In the genomic region with DNA sequence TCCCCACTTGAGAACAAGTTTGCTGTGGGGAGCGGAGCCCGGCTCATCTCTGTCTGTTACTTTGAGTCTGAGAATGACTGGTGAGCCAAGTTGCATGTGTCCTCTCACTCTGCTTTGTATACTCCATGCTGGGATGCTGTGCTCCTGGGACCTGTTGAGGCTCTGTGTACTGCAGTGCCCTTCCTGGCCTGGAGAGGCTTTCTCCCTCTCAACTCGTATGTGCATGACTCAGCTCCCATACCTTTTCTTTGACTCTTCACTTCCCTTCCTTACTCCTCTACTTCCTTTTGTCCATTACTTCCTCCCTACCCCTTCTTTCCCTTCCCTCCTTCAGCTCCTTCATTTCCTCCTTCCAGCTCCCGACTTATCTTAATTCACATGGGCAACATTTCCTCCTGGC, we compare ENCODE assay signal across 30 mouse cellular contexts. TPM values are rescaled to one million over a fixed set of nuclear protein-coding genes. Genes with fewer than 3 reads are reported as not detected.
DNase-seq lines count a peak whose midpoint lies in the region; ATAC-seq and TF ChIP-seq lines count a peak whose summit lies in the region.
"Had no signal": no experiment of that assay in that cellular context is flagged by ENCODE, and none has a peak within 500 bp of the region (broad histone marks: within the 10 kb centered on the region; RNA-seq: fewer than 3 reads in every experiment).

No protein-coding gene starts in this region.

- H3K9ac ChIP-seq in ES-E14 (ENCODE audit: insufficient read depth, low read depth, low read length, poor library complexity, severe bottlenecking): no peak overlapping the region
- H3K9ac ChIP-seq in stomach, postnatal 0 days (ENCODE audit: low read length): no peak overlapping the region
- H3K9ac ChIP-seq in forebrain, embryonic 11.5 days (ENCODE audit: low read length): no peak overlapping the region
- H3K9ac ChIP-seq: embryonic facial prominence, embryonic 13.5 days; embryonic facial prominence, embryonic 15.5 days; forebrain, embryonic 13.5 days; forebrain, embryonic 15.5 days; forebrain, postnatal 0 days had no signal

- in situ Hi-C loops in ES-E14 (cut with MboI; ENCODE audit: low sequenced_read_pairs in 2 of 2, unreplicated experiment in 2 of 2): no loop called here

- WGBS in stomach, postnatal 0 days: 88% methylated on average over 4 of the region's 4 CpGs
- WGBS in forebrain, embryonic 11.5 days: 92% methylated on average over 4 of the region's 4 CpGs

- no peak for TF ChIP-seq CTCF in stomach, postnatal 0 days (IDR thresholded peaks at IDR 0.05; ENCODE audit: low read depth)

- H3K4me3 ChIP-seq in ES-E14 (ENCODE audit: insufficient read depth in 1 of 2, low read depth in 1 of 2, low read length in 2 of 2, poor library complexity in 1 of 2, severe bottlenecking in 1 of 2): no peak overlapping the region
- H3K4me3 ChIP-seq in stomach, postnatal 0 days (ENCODE audit: low read depth, low read length): no peak overlapping the region
- no peak overlapping the region for H3K4me3 ChIP-seq in forebrain, embryonic 11.5 days (ENCODE audit: low read depth, low read length)
- H3K4me3 ChIP-seq: embryonic facial prominence, embryonic 13.5 days; embryonic facial prominence, embryonic 15.5 days; erythroblast, embryonic 14.5 days; forebrain, embryonic 10.5 days; forebrain, embryonic 13.5 days; forebrain, embryonic 15.5 days had no signal

- peak; percentile 57; the same call in 1 of the 2 replicates for ATAC-seq in stomach, postnatal 0 days (ENCODE audit: low FRiP score, low TSS enrichment)
- ATAC-seq in forebrain, embryonic 11.5 days (replicated peaks; ENCODE audit: low FRiP score): no peak
- ATAC-seq: CD4-positive, CD25-positive, alpha-beta regulatory T cell, adult 4 months; forebrain, embryonic 13.5 days; forebrain, embryonic 15.5 days; forebrain, postnatal 0 days; Patski had no signal

- H3K9me3 ChIP-seq in ES-E14 (ENCODE audit: control insufficient read depth, insufficient read depth, low read depth, low read length): no peaks in the 10 kb centered on the region
- no peaks in the 10 kb centered on the region for H3K9me3 ChIP-seq in stomach, postnatal 0 days (ENCODE audit: control insufficient read depth, low read length)
- H3K9me3 ChIP-seq in forebrain, embryonic 11.5 days (ENCODE audit: control insufficient read depth, low read length): no peaks in the 10 kb centered on the region
- H3K9me3 ChIP-seq: embryonic facial prominence, embryonic 13.5 days; embryonic facial prominence, embryonic 15.5 days; forebrain, embryonic 10.5 days; forebrain, embryonic 13.5 days; forebrain, embryonic 15.5 days had no signal

- H3K4me1 ChIP-seq in ES-E14 (ENCODE audit: control insufficient read depth in 2 of 2, insufficient read depth in 2 of 2, low read length in 2 of 2, poor library complexity in 1 of 2): no peaks in the 10 kb centered on the region
- no peaks in the 10 kb centered on the region for H3K4me1 ChIP-seq in stomach, postnatal 0 days (replicated peaks; ENCODE audit: control insufficient read depth, insufficient read depth)
- no peaks in the 10 kb centered on the region for H3K4me1 ChIP-seq in forebrain, embryonic 11.5 days (replicated peaks; ENCODE audit: control insufficient read depth, insufficient read depth, low read length)
- H3K4me1 ChIP-seq: embryonic facial prominence, embryonic 13.5 days; embryonic facial prominence, embryonic 15.5 days; forebrain, embryonic 10.5 days; forebrain, embryonic 13.5 days; forebrain, embryonic 15.5 days had no signal

- H3K27ac ChIP-seq in ES-E14 (ENCODE audit: insufficient read depth, low read depth, low read length, poor library complexity, severe bottlenecking): no peak overlapping the region
- H3K27ac ChIP-seq in stomach, postnatal 0 days (replicated peaks): no peak overlapping the region
- H3K27ac ChIP-seq in forebrain, embryonic 11.5 days (ENCODE audit: low read depth, low read length): no peak overlapping the region
- H3K27ac ChIP-seq: embryonic facial prominence, embryonic 13.5 days; embryonic facial prominence, embryonic 15.5 days; forebrain, embryonic 10.5 days; forebrain, embryonic 13.5 days; forebrain, embryonic 15.5 days had no signal

- H3K36me3 ChIP-seq in ES-E14 (ENCODE audit: control insufficient read depth, insufficient read depth, low read length, poor library complexity, severe bottlenecking): peaks cover 36% of the 10 kb centered on the region
- H3K36me3 ChIP-seq in stomach, postnatal 0 days (ENCODE audit: control insufficient read depth, insufficient read depth, low read length): peaks cover 37% of the 10 kb centered on the region
- H3K36me3 ChIP-seq in forebrain, embryonic 11.5 days (ENCODE audit: control insufficient read depth, insufficient read depth, low read length): peaks cover 13% of the 10 kb centered on the region

- H3K27me3 ChIP-seq in stomach, postnatal 0 days (ENCODE audit: control insufficient read depth, insufficient read depth, low read length): no peaks in the 10 kb centered on the region
- H3K27me3 ChIP-seq in forebrain, embryonic 11.5 days (ENCODE audit: control insufficient read depth, insufficient read depth, low read length): no peaks in the 10 kb centered on the region
- H3K27me3 ChIP-seq: CH12.LX; embryonic facial prominence, embryonic 13.5 days; embryonic facial prominence, embryonic 15.5 days; forebrain, embryonic 13.5 days; forebrain, embryonic 15.5 days; Patski had no signal

- DNase-seq in ES-E14 (ENCODE audit: low read depth, low spot score) (no peak), R1 (ENCODE audit: low read depth, low spot score) (peak; percentile 38)
- DNase-seq in stomach, postnatal 0 days (ENCODE audit: low spot score): no peak
- no peak for DNase-seq in forebrain, embryonic 11.5 days (ENCODE audit: low spot score)
- no peak for DNase-seq in heart, postnatal 4 days
- DNase-seq: adrenal gland, adult 2 months; adrenal gland, postnatal 10 days; adrenal gland, postnatal 25 days; B cell, adult 2 months; cerebellum, adult 11 months; cerebellum, adult 18-20 months; cerebellum, adult 8-10 months; cerebellum, adult 9-11 months; cerebellum, postnatal 14 days; cerebellum, postnatal 36 days; embryo, embryonic 11 days; forebrain, postnatal 0 days had no signal

- no peak overlapping the region for H3K4me2 ChIP-seq in stomach, postnatal 0 days (replicated peaks; ENCODE audit: low read depth)
- no peak overlapping the region for H3K4me2 ChIP-seq in forebrain, embryonic 11.5 days (ENCODE audit: low read depth, low read length, severe bottlenecking)
- H3K4me2 ChIP-seq: embryonic facial prominence, embryonic 13.5 days; embryonic facial prominence, embryonic 15.5 days; forebrain, embryonic 13.5 days; forebrain, embryonic 15.5 days had no signal

- no peak for TF ChIP-seq EP300 in stomach, postnatal 0 days (optimal IDR thresholded peaks at IDR 0.05)

TF ChIP-seq in ES-E14, 5 proteins besides CTCF, POLR2A, EP300 and RAD21:
- TF ChIP-seq HCFC1 (IDR thresholded peaks at IDR 0.05; ENCODE audit: borderline replicate concordance, insufficient read depth, low read length) (no peak), CHD2 (IDR thresholded peaks at IDR 0.05; ENCODE audit: low read depth, low read length) (no peak), ZNF384 (IDR thresholded peaks at IDR 0.05; ENCODE audit: low read depth, low read length) (no peak), MAFK (IDR thresholded peaks at IDR 0.05; ENCODE audit: insufficient read depth, low read depth, low read length) (peak; percentile 56; the same call in 1 of the 2 replicates), ZC3H11A (IDR thresholded peaks at IDR 0.05; ENCODE audit: borderline replicate concordance, low read depth, low read length) (no peak)

RNA-seq across cellular contexts. Expression of gene Kpna7, which starts 12.4 kb away (rescaled TPM):
- total RNA-seq in ES-E14 (2012; rRNA removed): 0.21 and 0.58 TPM in 2 replicates
- 0.10 and 0.17 TPM in 2 replicates for polyA plus RNA-seq in stomach, postnatal 0 days (2015; fragmentation: Nextera tagmentation; extraction: Ambion mirVana)
- polyA plus RNA-seq in forebrain, embryonic 11.5 days (2014; fragmentation: Nextera tagmentation; extraction: Ambion mirVana): not detected in 2 replicates
- total RNA-seq in heart, postnatal 4 days (2021): not detected
- total RNA-seq: adrenal gland, adult 2 months; adrenal gland, postnatal 10 days; adrenal gland, postnatal 25 days; adrenal gland, postnatal 4 days; CH12.LX; common myeloid progenitor, adult 5-6 weeks; forebrain, postnatal 0 days had no signal
- polyA plus RNA-seq: adrenal gland, adult 2 months; brain, embryonic 14.5 days; CD4-positive, CD25-positive, alpha-beta regulatory T cell, adult 4 months; embryonic facial prominence, embryonic 11.5 days; embryonic facial prominence, embryonic 13.5 days; embryonic facial prominence, embryonic 15.5 days; erythroblast, embryonic 14.5 days; forebrain, embryonic 10.5 days; forebrain, embryonic 13.5 days; forebrain, embryonic 15.5 days; forebrain, postnatal 0 days had no signal

RNA-seq across cellular contexts. Expression of gene Arpc1a, which starts 12.6 kb away (rescaled TPM):
- 48.2 and 65.4 TPM in 2 replicates for total RNA-seq in ES-E14 (2012; rRNA removed)
- polyA plus RNA-seq in stomach, postnatal 0 days (2015; fragmentation: Nextera tagmentation; extraction: Ambion mirVana): 142 and 145 TPM in 2 replicates
- polyA plus RNA-seq in forebrain, embryonic 11.5 days (2014; fragmentation: Nextera tagmentation; extraction: Ambion mirVana): 145 and 150 TPM in 2 replicates
- total RNA-seq in heart, postnatal 4 days (2021): 10 to 100 TPM; 71.9 to 78.2 TPM

RNA-seq across cellular contexts. Expression of gene Arpc1b, which starts 17.8 kb away (rescaled TPM):
- 185 and 249 TPM in 2 replicates for total RNA-seq in ES-E14 (2012; rRNA removed)
- 283 and 304 TPM in 2 replicates for polyA plus RNA-seq in stomach, postnatal 0 days (2015; fragmentation: Nextera tagmentation; extraction: Ambion mirVana)
- 51.2 and 62.8 TPM in 2 replicates for polyA plus RNA-seq in forebrain, embryonic 11.5 days (2014; fragmentation: Nextera tagmentation; extraction: Ambion mirVana)
- 100 to 1,000 TPM; 123 to 125 TPM for total RNA-seq in heart, postnatal 4 days (2021)

RNA-seq across cellular contexts. Expression of gene Pdap1, which starts 43.8 kb away (rescaled TPM):
- 89.3 and 108 TPM in 2 replicates for total RNA-seq in ES-E14 (2012; rRNA removed)
- 51.1 and 62.0 TPM in 2 replicates for polyA plus RNA-seq in stomach, postnatal 0 days (2015; fragmentation: Nextera tagmentation; extraction: Ambion mirVana)
- polyA plus RNA-seq in forebrain, embryonic 11.5 days (2014; fragmentation: Nextera tagmentation; extraction: Ambion mirVana): 135 and 136 TPM in 2 replicates
- 10 to 100 TPM; 67.6 to 67.7 TPM for total RNA-seq in heart, postnatal 4 days (2021)

RNA-seq across cellular contexts. Expression of gene Bud31, which starts 44.0 kb away (rescaled TPM):
- total RNA-seq in ES-E14 (2012; rRNA removed): 124 and 168 TPM in 2 replicates
- polyA plus RNA-seq in stomach, postnatal 0 days (2015; fragmentation: Nextera tagmentation; extraction: Ambion mirVana): 128 and 129 TPM in 2 replicates
- polyA plus RNA-seq in forebrain, embryonic 11.5 days (2014; fragmentation: Nextera tagmentation; extraction: Ambion mirVana): 252 and 253 TPM in 2 replicates
- total RNA-seq in heart, postnatal 4 days (2021): 10 to 100 TPM; 82.7 to 88.9 TPM
